In genomic region chr3:94917816-94918361, GRCm38 (mm10) we compare ENCODE assay signal across 9 mouse cellular contexts. TPM values are rescaled to one million over a fixed set of nuclear protein-coding genes. Genes with fewer than 3 reads are reported as not detected.
DNase-seq lines count a peak whose midpoint lies in the region; ATAC-seq and TF ChIP-seq lines count a peak whose summit lies in the region.
"Had no signal": no experiment of that assay in that cellular context is flagged by ENCODE, and none has a peak within 500 bp of the region (broad histone marks: within the 10 kb centered on the region; RNA-seq: fewer than 3 reads in every experiment).

No protein-coding gene starts in this region.

- no peaks in the 10 kb centered on the region for H3K9me3 ChIP-seq in hindbrain, embryonic 10.5 days
- no peaks in the 10 kb centered on the region for H3K9me3 ChIP-seq in hindbrain, embryonic 13.5 days
- no peaks in the 10 kb centered on the region for H3K9me3 ChIP-seq in ES-E14 (ENCODE audit: control insufficient read depth, insufficient read depth, low read depth, low read length)
- H3K9me3 ChIP-seq in intestine, embryonic 14.5 days (ENCODE audit: control insufficient read depth, low read length): no peaks in the 10 kb centered on the region
- H3K9me3 ChIP-seq in liver, embryonic 15.5 days (replicated peaks): no peaks in the 10 kb centered on the region
- H3K9me3 ChIP-seq in limb, embryonic 10.5 days (replicated peaks): no peaks in the 10 kb centered on the region
- H3K9me3 ChIP-seq: heart, embryonic 13.5 days had no signal

- in situ Hi-C loops in ES-E14 (cut with MboI; ENCODE audit: low sequenced_read_pairs in 2 of 2, unreplicated experiment in 2 of 2): no loop called here

- no peak overlapping the region for H3K9ac ChIP-seq in hindbrain, embryonic 13.5 days
- H3K9ac ChIP-seq in ES-E14 (ENCODE audit: insufficient read depth, low read depth, low read length, poor library complexity, severe bottlenecking): peak overlapping the region; percentile 5
- H3K9ac ChIP-seq in intestine, embryonic 14.5 days (ENCODE audit: low read length): no peak overlapping the region
- H3K9ac ChIP-seq in liver, embryonic 15.5 days: no peak overlapping the region; the same call in 1 of the 2 replicates
- H3K9ac ChIP-seq: heart, embryonic 13.5 days had no signal

- peaks cover 7% of the 10 kb centered on the region for H3K4me1 ChIP-seq in hindbrain, embryonic 10.5 days (replicated peaks)
- H3K4me1 ChIP-seq in hindbrain, embryonic 13.5 days (replicated peaks): no peaks in the 10 kb centered on the region
- H3K4me1 ChIP-seq in ES-E14 (ENCODE audit: control insufficient read depth in 2 of 2, insufficient read depth in 2 of 2, low read length in 2 of 2, poor library complexity in 1 of 2): peaks cover 2 to 8% of the 10 kb centered on the region in 2 experiments; a peak in 3 of 4 replicates
- H3K4me1 ChIP-seq in intestine, embryonic 14.5 days (replicated peaks; ENCODE audit: control insufficient read depth, insufficient read depth, low read length): no peaks in the 10 kb centered on the region
- peaks cover 23% of the 10 kb centered on the region for H3K4me1 ChIP-seq in liver, embryonic 15.5 days (replicated peaks)
- no peaks in the 10 kb centered on the region for H3K4me1 ChIP-seq in limb, embryonic 10.5 days

- no peak overlapping the region for H3K4me2 ChIP-seq in hindbrain, embryonic 13.5 days
- H3K4me2 ChIP-seq in intestine, embryonic 14.5 days (ENCODE audit: low read length): no peak overlapping the region
- H3K4me2 ChIP-seq in liver, embryonic 15.5 days: peak overlapping the region; percentile 27; the same call in 1 of the 2 replicates
- H3K4me2 ChIP-seq: heart, embryonic 13.5 days had no signal

- no peak for ATAC-seq in hindbrain, embryonic 13.5 days (ENCODE audit: low FRiP score)
- 0 out of 2 replicates have a peak, but pooled peaks have one; percentile 12 for ATAC-seq in intestine, embryonic 14.5 days (replicated peaks; ENCODE audit: low FRiP score, low TSS enrichment, low read depth)
- peak; percentile 81 for ATAC-seq in liver, embryonic 15.5 days (ENCODE audit: insufficient read depth)

- WGBS in hindbrain, embryonic 10.5 days: 60% methylated on average over 14 of the region's 14 CpGs
- 59% methylated on average over 14 of the region's 14 CpGs for WGBS in hindbrain, embryonic 13.5 days
- WGBS in intestine, embryonic 14.5 days: 59% methylated on average over 14 of the region's 14 CpGs
- WGBS in liver, embryonic 15.5 days (ENCODE audit: insufficient replicate concordance): 47% methylated on average over 14 of the region's 14 CpGs
- WGBS in limb, embryonic 10.5 days: 72% methylated on average over 14 of the region's 14 CpGs

- no peak for DNase-seq in hindbrain, embryonic 10.5 days (ENCODE audit: low spot score)
- peak; percentile 29 for DNase-seq in ES-E14 (ENCODE audit: low read depth, low spot score)
- no peak for DNase-seq in intestine, embryonic 14.5 days (ENCODE audit: low spot score)
- DNase-seq in testis, postnatal 10 days (ENCODE audit: low spot score): peak; percentile 58
- no peak for DNase-seq in limb, embryonic 10.5 days (ENCODE audit: low spot score)
- DNase-seq in heart, postnatal 4 days: no peak

- H3K27me3 ChIP-seq in hindbrain, embryonic 10.5 days (ENCODE audit: insufficient read depth, poor library complexity, severe bottlenecking): no peaks in the 10 kb centered on the region
- H3K27me3 ChIP-seq in hindbrain, embryonic 13.5 days: no peaks in the 10 kb centered on the region
- no peaks in the 10 kb centered on the region for H3K27me3 ChIP-seq in intestine, embryonic 14.5 days (replicated peaks; ENCODE audit: control insufficient read depth, insufficient read depth, low read length)
- 0 out of 2 replicates have a peak, but pooled peaks cover 3% of the 10 kb centered on the region for H3K27me3 ChIP-seq in liver, embryonic 15.5 days
- H3K27me3 ChIP-seq in limb, embryonic 10.5 days (ENCODE audit: low read depth, poor library complexity, severe bottlenecking): 0 out of 2 replicates have a peak, but pooled peaks cover 2% of the 10 kb centered on the region
- H3K27me3 ChIP-seq: heart, embryonic 13.5 days had no signal

- H3K4me3 ChIP-seq in hindbrain, embryonic 10.5 days: no peak overlapping the region
- H3K4me3 ChIP-seq in hindbrain, embryonic 13.5 days: no peak overlapping the region
- peak overlapping the region; percentile 0 to 22; a peak in 1 of 4 replicates for H3K4me3 ChIP-seq in ES-E14 (ENCODE audit: insufficient read depth in 1 of 2, low read depth in 1 of 2, low read length in 2 of 2, poor library complexity in 1 of 2, severe bottlenecking in 1 of 2)
- no peak overlapping the region for H3K4me3 ChIP-seq in intestine, embryonic 14.5 days (ENCODE audit: low read depth, low read length)
- H3K4me3 ChIP-seq in liver, embryonic 15.5 days (replicated peaks): no peak overlapping the region
- H3K4me3 ChIP-seq in limb, embryonic 10.5 days: no peak overlapping the region
- H3K4me3 ChIP-seq: heart, embryonic 13.5 days had no signal

- peak overlapping the region; percentile 50; the same call in 1 of the 2 replicates for H3K27ac ChIP-seq in hindbrain, embryonic 10.5 days
- H3K27ac ChIP-seq in hindbrain, embryonic 13.5 days: no peak overlapping the region
- H3K27ac ChIP-seq in ES-E14 (ENCODE audit: insufficient read depth, low read depth, low read length, poor library complexity, severe bottlenecking): no peak overlapping the region
- H3K27ac ChIP-seq in intestine, embryonic 14.5 days (ENCODE audit: low read depth): no peak overlapping the region
- H3K27ac ChIP-seq in liver, embryonic 15.5 days (replicated peaks): peak overlapping the region; percentile 54; the same call in 1 of the 2 replicates
- H3K27ac ChIP-seq in limb, embryonic 10.5 days: no peak overlapping the region
- H3K27ac ChIP-seq: heart, embryonic 13.5 days had no signal

- H3K36me3 ChIP-seq in hindbrain, embryonic 10.5 days: no peaks in the 10 kb centered on the region
- H3K36me3 ChIP-seq in hindbrain, embryonic 13.5 days: no peaks in the 10 kb centered on the region
- H3K36me3 ChIP-seq in ES-E14 (ENCODE audit: control insufficient read depth, insufficient read depth, low read length, poor library complexity, severe bottlenecking): no peaks in the 10 kb centered on the region
- H3K36me3 ChIP-seq in intestine, embryonic 14.5 days (ENCODE audit: control insufficient read depth, insufficient read depth, low read length): no peaks in the 10 kb centered on the region
- H3K36me3 ChIP-seq in liver, embryonic 15.5 days (replicated peaks): no peaks in the 10 kb centered on the region
- H3K36me3 ChIP-seq in limb, embryonic 10.5 days: no peaks in the 10 kb centered on the region
- H3K36me3 ChIP-seq: heart, embryonic 13.5 days had no signal

TF ChIP-seq in ES-E14, 5 proteins besides CTCF, POLR2A, EP300 and RAD21:
- TF ChIP-seq CHD2 (IDR thresholded peaks at IDR 0.05; ENCODE audit: low read depth, low read length): no peak
- TF ChIP-seq HCFC1 (IDR thresholded peaks at IDR 0.05; ENCODE audit: borderline replicate concordance, insufficient read depth, low read length): no peak
- no peak for TF ChIP-seq ZC3H11A (IDR thresholded peaks at IDR 0.05; ENCODE audit: borderline replicate concordance, low read depth, low read length)
- TF ChIP-seq MAFK (IDR thresholded peaks at IDR 0.05; ENCODE audit: insufficient read depth, low read depth, low read length): peak; percentile 87; the same call in 1 of the 2 replicates

RNA-seq across cellular contexts. Expression of gene Selenbp1, which starts 15.0 kb away (rescaled TPM):
- 5.1 and 7.4 TPM in 2 replicates for polyA plus RNA-seq in hindbrain, embryonic 10.5 days (2016; fragmentation: Nextera tagmentation; extraction: Ambion mirVana)
- 10.1 and 14.1 TPM in 2 replicates for polyA plus RNA-seq in hindbrain, embryonic 13.5 days (2015; fragmentation: Nextera tagmentation; extraction: Ambion mirVana)
- total RNA-seq in ES-E14 (2012; rRNA removed): 1.5 and 2.7 TPM in 2 replicates
- 74.2 and 74.5 TPM in 2 replicates for polyA plus RNA-seq in intestine, embryonic 14.5 days (2014; fragmentation: Nextera tagmentation; extraction: Ambion mirVana)
- polyA plus RNA-seq in liver, embryonic 15.5 days (2015; fragmentation: Nextera tagmentation; extraction: Ambion mirVana): 98.5 and 126 TPM in 2 replicates
- 8.5 and 12.5 TPM in 2 replicates for polyA plus RNA-seq in limb, embryonic 10.5 days (2016; fragmentation: Nextera tagmentation; extraction: Ambion mirVana)
- total RNA-seq in heart, postnatal 4 days (2021): 10 to 100 TPM; 47.4 to 48.9 TPM

RNA-seq across cellular contexts. Expression of gene Psmb4, which starts 31.1 kb away (rescaled TPM):
- polyA plus RNA-seq in hindbrain, embryonic 10.5 days (2016; fragmentation: Nextera tagmentation; extraction: Ambion mirVana): 342 and 366 TPM in 2 replicates
- polyA plus RNA-seq in hindbrain, embryonic 13.5 days (2015; fragmentation: Nextera tagmentation; extraction: Ambion mirVana): 366 and 376 TPM in 2 replicates
- 395 and 498 TPM in 2 replicates for total RNA-seq in ES-E14 (2012; rRNA removed)
- polyA plus RNA-seq in intestine, embryonic 14.5 days (2014; fragmentation: Nextera tagmentation; extraction: Ambion mirVana): 354 and 364 TPM in 2 replicates
- 166 and 172 TPM in 2 replicates for polyA plus RNA-seq in liver, embryonic 15.5 days (2015; fragmentation: Nextera tagmentation; extraction: Ambion mirVana)
- 364 and 392 TPM in 2 replicates for polyA plus RNA-seq in limb, embryonic 10.5 days (2016; fragmentation: Nextera tagmentation; extraction: Ambion mirVana)
- 100 to 1,000 TPM; 297 to 299 TPM for total RNA-seq in heart, postnatal 4 days (2021)

RNA-seq across cellular contexts. Expression of gene Rfx5, which starts 36.0 kb away (rescaled TPM):
- 5.7 TPM in 2 replicates for polyA plus RNA-seq in hindbrain, embryonic 10.5 days (2016; fragmentation: Nextera tagmentation; extraction: Ambion mirVana)
- polyA plus RNA-seq in hindbrain, embryonic 13.5 days (2015; fragmentation: Nextera tagmentation; extraction: Ambion mirVana): 5.4 and 5.5 TPM in 2 replicates
- total RNA-seq in ES-E14 (2012; rRNA removed): 6.1 and 9.0 TPM in 2 replicates
- 9.7 and 10.1 TPM in 2 replicates for polyA plus RNA-seq in intestine, embryonic 14.5 days (2014; fragmentation: Nextera tagmentation; extraction: Ambion mirVana)
- 1.3 and 1.5 TPM in 2 replicates for polyA plus RNA-seq in liver, embryonic 15.5 days (2015; fragmentation: Nextera tagmentation; extraction: Ambion mirVana)
- polyA plus RNA-seq in limb, embryonic 10.5 days (2016; fragmentation: Nextera tagmentation; extraction: Ambion mirVana): 6.7 and 10.8 TPM in 2 replicates
- total RNA-seq in heart, postnatal 4 days (2021): 10 to 100 TPM in 1 of 2 experiments, 1 to 10 TPM in 1; 9.3 to 11.9 TPM

RNA-seq across cellular contexts. Expression of gene Pi4kb, which starts 56.6 kb away (rescaled TPM):
- 20.6 and 22.3 TPM in 2 replicates for polyA plus RNA-seq in hindbrain, embryonic 10.5 days (2016; fragmentation: Nextera tagmentation; extraction: Ambion mirVana)
- 23.2 and 24.7 TPM in 2 replicates for polyA plus RNA-seq in hindbrain, embryonic 13.5 days (2015; fragmentation: Nextera tagmentation; extraction: Ambion mirVana)
- total RNA-seq in ES-E14 (2012; rRNA removed): 29.7 and 34.4 TPM in 2 replicates
- 24.1 and 24.8 TPM in 2 replicates for polyA plus RNA-seq in intestine, embryonic 14.5 days (2014; fragmentation: Nextera tagmentation; extraction: Ambion mirVana)
- polyA plus RNA-seq in liver, embryonic 15.5 days (2015; fragmentation: Nextera tagmentation; extraction: Ambion mirVana): 8.7 and 10.3 TPM in 2 replicates
- polyA plus RNA-seq in limb, embryonic 10.5 days (2016; fragmentation: Nextera tagmentation; extraction: Ambion mirVana): 18.9 and 22.2 TPM in 2 replicates
- total RNA-seq in heart, postnatal 4 days (2021): 10 to 100 TPM; 33.4 to 36.5 TPM

Comparison
In these comparisons a context has a peak if more than half of its experiments do, and no peak if none do; other contexts are left out.
1. H3K27ac ChIP-seq: peak in hindbrain, embryonic 10.5 days (single experiment) and liver, embryonic 15.5 days (single experiment); none in hindbrain, embryonic 13.5 days (single experiment), ES-E14 (single experiment), intestine, embryonic 14.5 days (single experiment) and limb, embryonic 10.5 days (single experiment).
2. DNase-seq: peak in ES-E14 (single experiment) and testis, postnatal 10 days (single experiment); none in hindbrain, embryonic 10.5 days (single experiment), intestine, embryonic 14.5 days (single experiment), limb, embryonic 10.5 days (single experiment) and heart, postnatal 4 days (single experiment).
3. H3K4me3 ChIP-seq: peak in ES-E14 (2 of 2); none in hindbrain, embryonic 10.5 days (single experiment), hindbrain, embryonic 13.5 days (single experiment), intestine, embryonic 14.5 days (single experiment), liver, embryonic 15.5 days (single experiment) and limb, embryonic 10.5 days (single experiment).